Mouse (Mus musculus) liver, adult 2 months (tissue): ENCODE results near the gene Slc25a44.

Source experiments
- CTCF ChIP-seq: fragments of 200-500 bp; IDR thresholded peaks from 2 replicates; pipeline ENCODE4 v1.5.1; 2011; ENCODE audit warnings: low read depth, low read length, control low read depth
- POLR2A ChIP-seq: fragments of 200-500 bp; IDR thresholded peaks from 2 replicates; pipeline ENCODE4 v1.6.1; 2011; ENCODE audit warnings: low read length, control low read depth; ENCODE audit not compliant: insufficient read depth; ENCODE audit errors: extremely low read depth

DNA sequence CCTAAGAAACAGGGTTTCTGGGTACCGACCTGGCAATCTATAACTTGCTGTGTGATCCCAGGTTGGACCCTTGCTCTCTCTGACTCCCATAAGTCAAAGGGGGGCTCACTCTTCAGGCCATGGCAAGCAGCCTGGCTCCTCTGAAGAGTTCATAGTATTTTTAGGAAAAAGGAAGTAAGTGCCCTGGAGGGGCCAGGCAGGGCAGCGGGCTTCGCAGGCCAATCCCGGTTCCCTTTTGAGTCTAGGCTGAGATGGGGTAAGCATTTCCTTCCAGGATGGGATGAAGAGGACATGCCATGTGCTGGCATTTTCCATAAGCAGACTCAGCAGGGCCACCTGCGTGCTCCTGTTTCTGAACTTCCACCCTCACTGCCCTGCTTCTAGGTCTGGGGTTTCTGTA is 35.1 kb upstream of the Slc25a44 start:
- no peak for TF ChIP-seq CTCF
- TF ChIP-seq POLR2A = no peak
